Mouse (Mus musculus) ES-Bruce4 (cell line): ENCODE results near the gene Clybl. TPM values are rescaled to one million over a fixed set of nuclear protein-coding genes. Genes with fewer than 3 reads are reported as not detected.
A peak's percentile ranks its signal among the peaks of the same experiment; 100 is the strongest.

ENCODE experiments used
- H3K27ac ChIP-seq: 2 replicates; pipeline ENCODE4 v1.5.1; 2012; ENCODE audit warnings: low read length, inconsistent platforms; ENCODE audit not compliant: insufficient read depth
- H3K27me3 ChIP-seq: 2 replicates; pipeline ENCODE4 v1.6.1; 2012; ENCODE audit warnings: mild to moderate bottlenecking, low read length, inconsistent platforms; ENCODE audit not compliant: control insufficient read depth, poor library complexity, insufficient read depth, severe bottlenecking
- H3K36me3 ChIP-seq: 2 replicates; pipeline ENCODE4 v1.6.1; 2012; ENCODE audit warnings: inconsistent platforms, mild to moderate bottlenecking, low read length, moderate library complexity; ENCODE audit not compliant: control insufficient read depth, poor library complexity, insufficient read depth, severe bottlenecking
- H3K4me1 ChIP-seq: one replicate; pipeline ENCODE4 v1.8.1; 2011; ENCODE audit warnings: low read length; ENCODE audit not compliant: control insufficient read depth, insufficient read depth
- H3K4me3 ChIP-seq: 2 replicates; pipeline ENCODE4 v1.5.1; 2011; ENCODE audit warnings: low read depth, mild to moderate bottlenecking, low read length
- H3K9ac ChIP-seq: 2 replicates; pipeline ENCODE4 v1.6.1; 2012; ENCODE audit warnings: low read depth, mild to moderate bottlenecking, inconsistent platforms; ENCODE audit not compliant: poor library complexity, severe bottlenecking
- H3K9me3 ChIP-seq: replicated peaks from 2 replicates; pipeline ENCODE4 v1.6.1; 2012; ENCODE audit warnings: mild to moderate bottlenecking, low read length, inconsistent platforms; ENCODE audit not compliant: control insufficient read depth, poor library complexity, insufficient read depth, severe bottlenecking
- CTCF ChIP-seq: IDR thresholded peaks from one replicate; pipeline ENCODE4 v1.8.1; 2011; ENCODE audit warnings: low read depth, low read length
- EP300 ChIP-seq: IDR thresholded peaks from 2 replicates; pipeline ENCODE4 v1.6.1; 2011; ENCODE audit warnings: low read depth, low read length; ENCODE audit not compliant: insufficient read depth
- POLR2A ChIP-seq: IDR thresholded peaks from one replicate; pipeline ENCODE4 v1.8.1; 2011; ENCODE audit warnings: low read length; ENCODE audit not compliant: insufficient read depth
- polyA plus RNA-seq: library from polyadenylated mRNA; stranded (reverse); fragments of >200 nt; gene quantifications from 2 replicates; pipeline ENCODE4 v1.2.4, GENCODE M21; 2011; ENCODE audit warnings: low read depth; ENCODE audit not compliant: missing spikeins, insufficient read depth, insufficient read length

Gene Clybl
- polyA plus RNA-seq, 1 experiment: 36.7 TPM

DNA sequence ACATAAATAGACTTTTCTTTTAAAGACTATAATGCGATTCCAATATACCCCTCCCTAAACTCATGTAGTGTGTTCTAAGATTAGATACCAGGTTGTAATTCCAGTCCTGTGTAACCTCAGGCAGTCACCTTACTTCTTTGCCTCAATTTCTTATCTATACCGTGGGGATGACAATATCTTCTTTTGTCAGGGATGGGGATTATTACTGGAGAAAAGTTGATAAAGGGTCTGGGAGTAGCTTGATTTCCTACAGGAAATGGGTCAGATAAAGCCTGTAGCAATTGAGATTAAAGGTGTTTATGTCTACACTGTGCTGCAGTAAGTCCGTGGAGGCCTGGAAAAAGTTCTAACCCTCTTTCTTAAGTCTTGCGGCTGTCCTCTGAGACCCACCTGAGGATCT lies 131.8 kb downstream of the Clybl start:
- no peak for TF ChIP-seq EP300
- no peak for TF ChIP-seq CTCF
- no peak for TF ChIP-seq POLR2A
- Histone ChIP-seq H3K9me3 (peaks cover 5% of the 10 kb centered on the region), H3K27ac (no peak overlapping the region), H3K9ac (no peak overlapping the region), H3K27me3 (no peaks in the 10 kb centered on the region), H3K36me3 (no peaks in the 10 kb centered on the region), H3K4me3 (no peak overlapping the region), H3K4me1 (no peaks in the 10 kb centered on the region)

DNA sequence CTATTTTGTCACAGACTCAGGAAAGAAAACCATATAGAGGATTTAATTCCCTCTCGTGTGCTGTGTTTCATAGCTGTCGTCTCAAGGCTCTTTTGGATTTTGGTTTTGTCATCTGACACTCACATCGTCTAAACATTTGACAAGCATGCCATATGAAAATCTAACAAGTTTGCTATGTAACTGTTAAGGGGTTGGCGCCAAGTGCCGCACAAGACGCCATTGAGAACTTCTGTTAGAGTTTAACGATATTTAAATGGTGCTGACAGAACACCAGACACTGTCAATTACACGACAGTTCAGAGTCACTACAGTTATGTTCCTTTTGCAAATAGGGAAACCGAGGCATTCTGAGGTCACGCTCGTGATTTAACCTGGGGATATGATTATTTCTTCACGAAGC lies 134.2 kb downstream of the Clybl start:
- Histone ChIP-seq H3K4me1 (no peaks in the 10 kb centered on the region), H3K9me3 (peaks cover 5% of the 10 kb centered on the region), H3K4me3 (no peak overlapping the region), H3K36me3 (no peaks in the 10 kb centered on the region), H3K9ac (no peak overlapping the region), H3K27me3 (no peaks in the 10 kb centered on the region), H3K27ac (no peak overlapping the region)
- TF ChIP-seq EP300 (no peak), CTCF (no peak), POLR2A (no peak)

DNA sequence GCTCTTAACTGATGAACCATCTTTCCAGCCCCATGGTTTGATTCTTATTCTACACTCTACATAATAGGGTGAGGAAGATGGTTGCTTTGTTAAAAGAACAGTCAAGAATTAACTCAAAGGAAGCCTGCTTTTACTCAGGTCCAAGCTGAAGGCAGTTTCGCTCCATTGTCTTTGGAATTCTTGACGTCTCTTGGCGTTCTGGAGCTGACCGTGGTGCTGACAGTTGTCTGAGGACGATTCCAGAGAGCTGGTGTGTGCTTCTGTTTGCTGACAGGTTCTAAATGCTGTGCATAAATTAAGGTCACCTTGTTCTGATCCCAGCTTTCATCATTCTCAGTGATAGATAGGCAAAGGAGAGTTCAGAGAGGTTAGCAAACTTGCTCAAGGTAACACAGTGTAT lies 140.6 kb downstream of the Clybl start:
- no peaks in the 10 kb centered on the region for H3K27me3 ChIP-seq
- H3K4me3 ChIP-seq: no peak overlapping the region
- peaks cover 1% of the 10 kb centered on the region for H3K4me1 ChIP-seq
- H3K27ac ChIP-seq: no peak overlapping the region
- TF ChIP-seq CTCF (no peak), POLR2A (no peak), EP300 (no peak)
- H3K9ac ChIP-seq: no peak overlapping the region
- H3K9me3 ChIP-seq: no peaks in the 10 kb centered on the region
- H3K36me3 ChIP-seq: no peaks in the 10 kb centered on the region

DNA sequence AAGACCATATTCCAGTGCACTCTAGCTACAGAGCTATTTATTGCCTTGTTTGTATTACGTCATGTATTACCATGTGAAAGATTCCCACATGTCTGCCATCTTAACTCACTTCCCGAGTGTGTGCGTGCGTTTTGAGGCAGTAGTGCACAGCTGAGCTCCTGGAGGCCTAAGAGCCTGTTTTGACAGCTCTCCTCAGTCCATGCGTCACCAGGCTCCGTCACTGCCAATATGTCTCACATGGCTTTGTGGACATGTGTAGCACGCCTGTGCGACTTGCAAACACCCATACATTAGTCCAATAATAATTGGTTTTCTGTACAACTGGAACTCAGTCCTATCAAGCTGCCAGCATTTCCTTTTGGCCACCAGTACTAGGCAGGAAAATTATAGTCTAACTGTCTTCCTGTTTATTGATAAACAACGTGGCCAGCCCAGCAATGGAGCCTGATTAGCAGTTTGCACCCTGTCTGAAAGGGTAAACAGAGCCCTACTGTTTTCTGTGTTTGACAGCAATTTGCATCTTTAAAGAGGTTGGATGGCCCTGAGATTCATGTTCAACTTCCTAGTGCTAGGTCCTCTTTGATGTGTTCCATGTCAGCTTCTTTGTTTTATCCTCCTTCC lies 142.4 kb downstream of the Clybl start:
- TF ChIP-seq CTCF (no peak), EP300 (no peak), POLR2A (no peak)
- Histone ChIP-seq H3K4me1 (peaks cover 1% of the 10 kb centered on the region), H3K36me3 (no peaks in the 10 kb centered on the region), H3K27me3 (no peaks in the 10 kb centered on the region), H3K27ac (no peak overlapping the region), H3K9ac (no peak overlapping the region), H3K9me3 (no peaks in the 10 kb centered on the region), H3K4me3 (no peak overlapping the region)

DNA sequence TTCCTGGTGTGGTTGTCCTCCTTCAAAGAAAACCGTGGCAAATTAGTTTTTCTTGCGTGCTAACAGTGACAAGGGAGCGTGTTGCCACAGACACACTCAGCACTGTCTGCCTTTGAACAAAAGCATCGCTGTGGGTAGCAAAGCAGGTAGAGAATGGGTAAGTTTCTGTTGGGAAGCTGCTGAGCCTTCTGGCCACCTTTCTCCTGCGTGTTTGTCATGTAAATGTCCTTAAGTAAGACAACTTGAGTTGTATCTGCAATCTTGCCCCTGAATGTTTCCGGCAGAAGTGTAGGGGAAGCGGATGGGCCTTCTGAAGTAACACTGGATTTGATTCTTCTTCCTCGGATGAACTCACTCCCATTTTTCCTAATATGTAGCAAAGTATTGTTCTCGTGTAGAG lies 148.6 kb downstream of the Clybl start:
- Histone ChIP-seq H3K9ac (no peak overlapping the region), H3K36me3 (no peaks in the 10 kb centered on the region), H3K27ac (no peak overlapping the region), H3K4me3 (no peak overlapping the region), H3K9me3 (no peaks in the 10 kb centered on the region), H3K4me1 (peaks cover 9% of the 10 kb centered on the region), H3K27me3 (no peaks in the 10 kb centered on the region)
- TF ChIP-seq POLR2A: no peak
- 0 out of 2 replicates have a peak, but pooled peaks have one; percentile 31 for TF ChIP-seq EP300

DNA sequence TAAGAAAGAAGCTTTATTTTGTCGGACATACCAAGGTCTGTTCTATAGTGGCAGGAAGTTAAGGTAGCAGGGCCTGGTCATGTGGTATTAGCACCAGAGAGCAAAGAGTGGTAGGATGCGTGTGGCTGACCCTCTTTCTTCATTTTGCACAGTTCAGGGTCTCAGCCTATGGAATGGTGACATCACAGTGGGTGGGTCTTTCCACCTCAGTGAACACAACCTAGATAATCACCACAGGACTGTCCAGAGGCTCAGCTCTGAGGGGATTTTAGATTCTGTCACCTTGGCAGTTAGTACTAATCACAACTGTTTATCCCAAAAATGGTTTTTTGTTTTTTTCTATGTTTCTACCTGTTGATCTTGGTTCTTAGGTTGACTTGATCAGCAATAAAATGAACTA lies 149.2 kb downstream of the Clybl start:
- Histone ChIP-seq H3K9ac (no peak overlapping the region), H3K36me3 (no peaks in the 10 kb centered on the region), H3K4me3 (no peak overlapping the region), H3K27ac (no peak overlapping the region), H3K4me1 (peaks cover 9% of the 10 kb centered on the region), H3K9me3 (no peaks in the 10 kb centered on the region), H3K27me3 (no peaks in the 10 kb centered on the region)
- TF ChIP-seq EP300 (no peak), CTCF (no peak), POLR2A (no peak)
